Mouse (Mus musculus) macrophage (primary cell): Measurements from ENCODE around the gene Atp2c2. TPM values are rescaled to one million over a fixed set of nuclear protein-coding genes. Genes with fewer than 3 reads are reported as not detected.

Experiments
- H3K27ac ChIP-seq: fragments of 350-480 bp; formaldehyde crosslinking; 2 replicates; pipeline ENCODE4 v1.9.0; 2021
- H3K36me3 ChIP-seq: fragments of 350-480 bp; formaldehyde crosslinking; 2 replicates; pipeline ENCODE4 v1.9.0; 2021; ENCODE audit errors: inconsistent target
- H3K4me3 ChIP-seq: fragments of 350-480 bp; formaldehyde crosslinking; 2 replicates; pipeline ENCODE4 v1.9.0; 2021; ENCODE audit errors: inconsistent target
- H3K79me2 ChIP-seq: fragments of 350-480 bp; formaldehyde crosslinking; 2 replicates; pipeline ENCODE4 v1.9.0; 2021; ENCODE audit errors: inconsistent target
- WGBS: methylation state at CpG from one replicate; pipeline ENCODE4 v1.1.7; 2026; ENCODE audit warnings: inconsistent platforms; ENCODE audit not compliant: missing documents; 5-methylcytosine and 5-hydroxymethylcytosine counted together
- polyA plus RNA-seq: library from polyadenylated mRNA; stranded (reverse); fragments of 250-400 nt; gene quantifications from 3 replicates; pipeline ENCODE4 v1.2.4, GENCODE M21; 2018; ENCODE audit warnings: inconsistent platforms

Atp2c2 gene
- polyA plus RNA-seq, 1 experiment from 2014 or later: not detected

DNA sequence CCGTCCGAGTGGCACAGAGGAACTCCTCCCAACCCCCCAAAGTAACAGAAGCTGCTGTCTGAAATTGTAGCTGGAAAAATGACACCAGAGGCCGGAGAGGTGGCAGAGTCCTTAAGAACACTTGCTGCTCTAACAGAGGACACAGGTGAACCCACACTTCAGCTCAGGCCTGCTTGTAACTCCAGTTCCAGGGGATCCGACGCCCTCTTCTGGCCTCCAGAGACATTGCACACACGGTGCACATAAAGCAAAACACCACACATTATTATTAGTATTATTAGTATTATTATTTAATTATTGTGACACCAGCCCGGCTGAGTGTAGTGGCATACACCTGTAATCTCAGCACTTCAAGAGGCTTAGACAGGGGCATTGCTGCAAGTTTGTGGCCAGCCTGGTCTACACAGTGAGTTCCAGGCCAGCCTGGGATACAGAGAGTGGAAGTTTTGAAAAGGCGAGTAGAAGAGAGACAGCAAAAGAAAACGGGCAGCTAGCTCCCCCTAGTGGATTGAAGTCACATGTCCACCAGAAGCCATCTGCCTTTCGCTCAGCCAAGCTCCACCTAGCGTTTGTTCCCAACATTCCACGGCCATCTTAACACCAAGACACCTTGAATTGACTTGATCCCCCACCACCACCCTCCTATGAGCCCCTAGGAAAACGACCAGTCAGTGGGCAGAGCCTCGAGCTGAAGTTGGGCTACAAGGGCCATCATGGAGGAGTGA, 79.4 kb downstream of the Atp2c2 start:
- Histone ChIP-seq H3K4me3 (no peak overlapping the region), H3K79me2 (peaks cover 12% of the 10 kb centered on the region; the same call in 1 of the 2 replicates), H3K36me3 (no peaks in the 10 kb centered on the region), H3K27ac (no peak overlapping the region)
- 27% methylated on average over 13 of the region's 14 CpGs for WGBS

DNA sequence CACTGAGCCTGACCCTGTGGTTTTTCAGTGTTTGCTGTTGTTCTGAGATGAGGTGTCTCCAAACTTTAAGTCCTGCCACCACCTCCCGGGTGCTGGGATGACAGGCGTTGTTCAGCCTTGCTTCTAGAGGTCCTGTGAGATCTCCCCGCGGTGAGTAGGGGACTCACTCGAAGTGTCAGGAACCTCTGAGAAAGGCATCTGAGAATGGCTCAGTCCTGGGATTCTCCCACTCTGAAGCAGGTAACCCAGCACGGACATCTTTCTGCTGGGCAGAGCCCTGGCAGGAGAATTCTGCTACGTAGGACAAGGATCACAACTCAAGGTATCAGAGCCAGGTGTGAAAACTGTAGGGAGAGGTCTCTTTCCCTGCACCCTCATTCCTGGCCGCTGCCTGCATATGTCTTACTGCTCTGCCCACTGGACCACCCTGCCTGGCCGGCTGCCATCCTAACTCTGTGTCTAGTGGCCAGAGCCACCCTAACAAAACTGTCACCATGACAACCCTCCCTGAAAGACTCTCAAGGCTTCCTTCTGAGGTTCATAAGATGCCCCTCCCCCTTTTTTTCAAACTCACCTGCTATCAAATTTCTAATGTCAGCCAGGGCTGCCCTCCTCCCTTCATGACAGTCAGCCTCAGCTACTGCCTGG, 80.7 kb downstream of the Atp2c2 start:
- WGBS: 81% methylated on average over 9 of the region's 9 CpGs
- H3K36me3 ChIP-seq: no peaks in the 10 kb centered on the region
- no peak overlapping the region for H3K4me3 ChIP-seq
- H3K79me2 ChIP-seq: peaks cover 12% of the 10 kb centered on the region; the same call in 1 of the 2 replicates
- no peak overlapping the region for H3K27ac ChIP-seq

DNA sequence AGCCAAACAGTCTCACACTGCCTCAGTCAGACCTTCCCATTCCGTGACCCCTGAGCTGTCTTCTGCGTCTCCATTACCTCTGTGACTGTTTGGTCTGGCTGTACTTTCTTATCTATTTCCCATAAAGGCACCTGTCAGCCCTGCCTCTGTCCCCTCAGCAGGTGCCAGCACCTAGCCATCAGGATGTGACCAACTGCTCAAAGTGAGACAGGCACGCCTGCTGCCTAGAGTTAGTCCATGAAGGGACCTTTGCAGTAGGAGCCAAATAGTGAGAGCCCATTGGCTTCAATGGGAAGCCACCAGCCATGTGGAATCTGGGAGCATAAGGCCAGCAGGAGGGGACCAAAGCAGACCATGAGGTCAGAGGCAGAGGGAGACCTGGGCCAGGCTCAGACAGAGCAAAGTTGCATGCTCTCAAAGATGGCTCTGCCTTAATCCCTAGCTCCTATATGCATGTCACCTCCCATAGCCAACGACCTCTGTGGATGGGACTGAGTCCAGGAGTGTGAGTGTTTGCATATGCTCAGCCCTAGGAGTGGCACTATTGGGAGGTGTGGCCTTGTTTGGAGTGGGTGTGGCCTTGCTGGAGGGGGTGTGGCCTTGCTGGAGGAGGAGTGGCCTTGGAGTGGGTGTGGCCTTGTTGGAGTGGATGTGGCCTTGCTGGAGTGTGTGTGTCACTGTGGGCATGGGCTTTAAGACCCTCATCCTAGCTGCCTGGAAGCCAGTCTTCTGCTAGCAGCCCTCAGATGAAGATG, 81.5 kb downstream of the Atp2c2 start:
- Histone ChIP-seq H3K79me2 (peaks cover 12% of the 10 kb centered on the region; the same call in 1 of the 2 replicates), H3K36me3 (no peaks in the 10 kb centered on the region), H3K27ac (no peak overlapping the region), H3K4me3 (no peak overlapping the region)
- 83% methylated on average over 4 of the region's 4 CpGs for WGBS

DNA sequence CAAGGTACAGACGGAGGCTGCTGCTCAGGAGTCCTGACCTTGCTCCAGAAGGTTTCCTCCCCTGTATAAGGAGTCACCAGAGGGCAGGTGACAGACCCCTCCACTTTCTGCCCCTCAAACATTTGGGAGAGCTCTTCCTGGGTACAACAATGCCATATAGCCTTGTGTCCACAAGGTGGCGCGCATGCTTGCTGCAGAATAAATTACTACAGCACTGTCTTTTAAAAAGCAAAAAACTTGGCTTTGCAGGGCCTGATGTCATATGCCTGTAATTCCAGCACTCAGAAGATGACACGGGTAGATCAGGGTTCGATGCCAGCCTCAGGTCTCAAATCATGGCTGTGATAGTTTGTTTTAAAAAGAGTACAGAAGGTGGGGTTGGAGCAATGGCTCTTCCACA, 82.9 kb downstream of the Atp2c2 start:
- H3K79me2 ChIP-seq: peaks cover 3% of the 10 kb centered on the region; the same call in 1 of the 2 replicates
- no peak overlapping the region for H3K27ac ChIP-seq
- WGBS: 6% methylated on average over 5 of the region's 5 CpGs
- H3K4me3 ChIP-seq: no peak overlapping the region
- no peaks in the 10 kb centered on the region for H3K36me3 ChIP-seq

DNA sequence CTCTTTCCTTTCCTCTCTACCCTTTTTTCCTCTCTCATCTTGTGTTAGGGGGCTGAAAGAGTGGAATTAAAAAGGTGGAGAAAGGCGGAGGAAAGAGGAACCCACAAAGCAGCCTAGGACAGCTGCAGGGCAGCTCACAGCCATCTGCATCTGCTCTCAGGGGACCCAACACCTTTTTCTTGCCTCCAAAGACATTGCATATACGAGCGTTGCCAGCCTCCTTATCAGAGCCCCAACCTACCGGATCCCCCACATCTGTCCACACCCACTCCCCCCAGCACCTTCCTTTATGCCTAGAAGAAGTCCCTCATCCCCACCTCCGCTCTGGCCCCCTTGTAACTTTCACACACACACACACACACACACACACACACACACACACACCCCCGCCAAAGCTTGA, 83.8 kb downstream of the Atp2c2 start:
- Histone ChIP-seq H3K36me3 (no peaks in the 10 kb centered on the region), H3K27ac (no peak overlapping the region), H3K4me3 (no peak overlapping the region), H3K79me2 (no peaks in the 10 kb centered on the region)
- WGBS: 77% methylated on average over 5 of the region's 6 CpGs

DNA sequence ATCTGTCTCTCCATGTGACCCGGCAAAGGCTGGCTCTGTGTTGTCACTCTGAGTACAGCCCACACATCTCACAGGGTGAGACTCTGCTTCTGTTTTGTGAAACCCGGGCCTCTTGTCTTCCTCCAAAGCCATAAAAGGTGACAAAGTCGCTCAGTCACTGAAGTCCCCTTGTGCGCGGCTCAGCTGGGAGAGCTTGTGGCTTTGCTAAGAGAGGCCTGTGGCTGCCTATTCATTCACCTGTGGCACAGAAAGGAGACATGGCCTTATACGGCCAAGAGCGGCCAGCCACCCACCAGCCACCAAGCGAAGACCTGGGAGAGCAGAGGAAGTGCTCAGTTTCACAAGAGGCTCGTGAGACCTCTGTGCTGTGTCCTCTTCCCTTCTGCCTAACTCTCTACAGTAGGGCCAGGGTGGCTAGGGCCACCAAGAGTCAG, 84.3 kb downstream of the Atp2c2 start:
- Histone ChIP-seq H3K4me3 (no peak overlapping the region), H3K79me2 (no peaks in the 10 kb centered on the region), H3K27ac (0 out of 2 replicates have a peak overlapping the region, but pooled peaks have one; percentile 1), H3K36me3 (no peaks in the 10 kb centered on the region)
- WGBS: 9% methylated on average over 9 of the region's 9 CpGs

DNA sequence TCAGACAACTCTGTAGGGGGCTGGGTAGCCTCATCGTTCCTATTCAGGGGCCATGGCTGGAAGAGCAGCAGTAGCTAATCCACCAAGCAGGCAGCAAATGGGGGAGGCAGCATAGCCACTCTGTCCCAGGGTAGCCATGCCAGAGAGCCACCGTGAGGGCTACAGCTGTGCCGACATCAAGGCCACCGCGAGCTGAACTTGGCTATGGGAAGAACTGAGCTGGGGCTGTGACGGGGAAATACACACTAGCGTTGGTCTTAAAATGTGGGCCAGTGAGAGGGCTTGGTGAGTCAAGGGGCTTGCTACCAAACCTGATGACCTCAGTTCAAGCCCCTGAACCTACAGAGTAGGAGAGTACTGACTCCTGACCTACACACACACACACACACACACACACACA, 84.9 kb downstream of the Atp2c2 start:
- no peaks in the 10 kb centered on the region for H3K36me3 ChIP-seq

DNA sequence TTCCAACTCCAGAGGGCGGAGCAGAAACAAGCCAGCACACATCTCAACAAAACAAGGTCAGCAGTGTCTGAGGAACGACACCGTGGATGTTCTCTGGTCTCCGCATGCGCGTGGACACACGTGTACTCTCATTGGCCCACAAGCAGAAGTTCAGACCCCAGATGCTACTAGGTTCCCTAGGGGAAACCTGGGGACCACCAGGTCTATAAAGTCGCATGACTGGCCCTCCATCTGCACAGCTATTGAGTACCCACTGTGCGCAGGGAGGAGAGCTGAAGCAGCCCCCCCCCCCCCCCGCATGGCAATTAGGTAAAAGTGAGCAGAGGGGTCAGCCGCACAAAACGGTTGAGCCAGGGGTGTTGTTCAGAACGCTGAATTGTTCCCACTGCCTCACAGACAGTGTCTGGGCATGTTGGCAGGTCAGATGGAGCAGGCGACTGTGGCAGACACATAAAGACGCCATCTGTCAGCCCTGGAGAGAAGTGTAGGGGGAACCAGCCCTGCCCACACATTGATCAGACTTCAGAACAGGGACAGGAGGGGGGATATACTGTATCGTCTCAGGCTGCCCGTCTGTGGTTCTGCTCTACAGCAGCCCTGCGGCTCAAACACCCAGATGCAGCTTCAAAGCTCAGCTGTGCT, 86.1 kb downstream of the Atp2c2 start:
- H3K79me2 ChIP-seq: no peaks in the 10 kb centered on the region
- no peak overlapping the region for H3K27ac ChIP-seq
- H3K4me3 ChIP-seq: no peak overlapping the region
- WGBS: 84% methylated on average over 17 of the region's 18 CpGs
- no peaks in the 10 kb centered on the region for H3K36me3 ChIP-seq

More for the DNA sequence above, 84.9 kb downstream of the Atp2c2 start:
- no peaks in the 10 kb centered on the region for H3K79me2 ChIP-seq
- WGBS: 88% methylated on average over 6 of the region's 7 CpGs
- H3K4me3 ChIP-seq: no peak overlapping the region
- no peak overlapping the region for H3K27ac ChIP-seq

DNA sequence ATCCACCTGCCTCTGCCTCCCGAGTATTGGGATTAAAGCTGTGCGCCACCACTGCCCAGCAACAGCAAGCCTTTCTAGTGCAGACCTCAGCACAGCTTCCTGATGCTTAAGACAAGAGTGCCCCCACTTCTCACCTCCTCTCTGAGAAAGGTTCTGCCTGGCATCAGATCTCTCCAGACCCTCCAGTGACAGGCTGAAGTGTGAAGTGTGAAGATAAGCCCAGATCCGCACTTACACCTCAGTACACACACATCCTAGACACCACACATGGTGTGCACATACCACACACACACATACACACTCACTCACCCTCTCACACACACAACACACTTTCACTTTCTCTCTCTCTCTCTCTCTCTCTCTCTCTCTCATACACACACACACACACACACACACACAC, 87.1 kb downstream of the Atp2c2 start:
- Histone ChIP-seq H3K4me3 (no peak overlapping the region), H3K36me3 (no peaks in the 10 kb centered on the region), H3K27ac (no peak overlapping the region), H3K79me2 (no peaks in the 10 kb centered on the region)
- WGBS: 95% methylated on average over 3 of the region's 3 CpGs

DNA sequence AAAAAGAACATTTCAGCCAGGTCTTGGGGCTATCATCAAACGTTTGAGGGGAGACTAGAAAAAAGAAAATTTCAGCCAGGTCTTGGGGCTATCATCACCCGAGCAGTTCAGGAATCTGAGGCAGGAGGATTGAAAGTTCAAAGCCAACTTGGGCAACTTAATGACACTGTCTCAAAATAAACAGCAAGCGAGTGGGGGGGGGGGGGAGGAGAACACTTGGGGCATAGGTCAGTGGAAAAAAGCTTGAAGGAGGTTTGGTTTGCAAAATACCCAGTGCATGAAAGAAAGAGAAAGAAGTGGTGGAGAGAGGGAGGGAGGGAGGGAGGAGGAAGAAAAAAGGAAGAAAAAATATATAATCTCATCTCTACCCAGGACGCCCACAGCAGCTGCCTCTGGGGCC, 87.5 kb downstream of the Atp2c2 start:
- Histone ChIP-seq H3K27ac (no peak overlapping the region), H3K4me3 (no peak overlapping the region), H3K79me2 (no peaks in the 10 kb centered on the region), H3K36me3 (no peaks in the 10 kb centered on the region)
- 67% methylated on average over 4 of the region's 4 CpGs for WGBS

DNA sequence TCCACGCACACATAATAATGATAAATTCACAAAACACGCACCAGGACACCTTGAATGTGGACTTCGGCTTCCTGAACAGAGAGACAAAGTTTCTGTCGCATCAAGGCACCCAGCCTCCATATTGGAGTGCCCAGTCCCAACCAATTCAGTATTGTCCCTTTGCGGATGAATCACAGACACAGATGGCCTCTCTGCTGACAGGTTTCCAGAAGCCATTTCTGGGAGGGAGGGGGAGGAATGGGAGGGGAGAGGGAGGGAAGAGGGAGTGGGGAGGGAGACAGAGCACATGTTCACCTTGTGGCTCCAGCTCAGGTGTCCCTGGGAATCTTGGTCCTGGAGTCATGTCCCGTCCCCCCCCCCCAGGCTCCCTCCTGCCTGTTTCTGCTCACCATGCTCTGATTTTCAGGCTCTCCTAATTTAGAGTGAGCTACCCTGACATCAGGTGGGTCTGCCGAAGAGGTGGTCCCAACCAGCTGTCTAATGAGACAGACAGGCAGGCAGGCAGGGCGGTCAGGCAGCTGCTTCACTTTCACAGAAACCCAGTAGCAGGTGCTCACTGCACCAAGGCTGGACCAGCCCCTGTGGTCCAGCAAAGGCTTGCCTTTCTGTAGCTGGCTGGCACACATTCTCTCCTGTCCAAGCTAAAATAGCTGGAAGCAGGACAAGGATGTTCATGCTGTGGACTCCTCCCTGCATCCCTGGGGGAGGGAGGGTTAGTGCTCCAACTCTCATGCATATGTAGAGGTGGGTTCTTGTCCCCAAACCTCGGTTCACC, 89.0 kb downstream of the Atp2c2 start:
- 90% methylated on average over 8 of the region's 9 CpGs for WGBS
- H3K79me2 ChIP-seq: no peaks in the 10 kb centered on the region
- H3K36me3 ChIP-seq: no peaks in the 10 kb centered on the region
- H3K4me3 ChIP-seq: no peak overlapping the region
- no peak overlapping the region for H3K27ac ChIP-seq

DNA sequence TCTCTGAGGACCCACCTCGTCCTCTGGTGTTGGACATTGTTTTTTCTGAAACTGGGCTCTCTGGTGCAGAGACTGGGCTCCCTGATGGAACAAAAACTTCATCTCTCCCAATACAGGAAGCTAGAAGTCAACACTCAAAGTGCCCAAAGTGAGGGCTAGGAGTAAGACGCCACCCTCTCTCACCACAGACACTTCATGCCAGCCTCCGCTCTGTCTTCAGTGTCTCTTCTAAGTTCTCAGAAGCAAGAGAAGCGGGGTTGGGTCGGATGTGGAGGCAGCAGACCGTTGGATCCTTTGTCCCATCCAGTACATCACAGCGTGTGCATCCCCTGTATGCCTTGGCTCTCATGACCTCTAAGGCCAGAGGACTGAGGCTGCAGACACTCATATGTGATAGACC, 89.8 kb downstream of the Atp2c2 start:
- 91% methylated on average over 7 of the region's 7 CpGs for WGBS
- Histone ChIP-seq H3K36me3 (no peaks in the 10 kb centered on the region), H3K27ac (no peak overlapping the region), H3K79me2 (no peaks in the 10 kb centered on the region), H3K4me3 (no peak overlapping the region)

DNA sequence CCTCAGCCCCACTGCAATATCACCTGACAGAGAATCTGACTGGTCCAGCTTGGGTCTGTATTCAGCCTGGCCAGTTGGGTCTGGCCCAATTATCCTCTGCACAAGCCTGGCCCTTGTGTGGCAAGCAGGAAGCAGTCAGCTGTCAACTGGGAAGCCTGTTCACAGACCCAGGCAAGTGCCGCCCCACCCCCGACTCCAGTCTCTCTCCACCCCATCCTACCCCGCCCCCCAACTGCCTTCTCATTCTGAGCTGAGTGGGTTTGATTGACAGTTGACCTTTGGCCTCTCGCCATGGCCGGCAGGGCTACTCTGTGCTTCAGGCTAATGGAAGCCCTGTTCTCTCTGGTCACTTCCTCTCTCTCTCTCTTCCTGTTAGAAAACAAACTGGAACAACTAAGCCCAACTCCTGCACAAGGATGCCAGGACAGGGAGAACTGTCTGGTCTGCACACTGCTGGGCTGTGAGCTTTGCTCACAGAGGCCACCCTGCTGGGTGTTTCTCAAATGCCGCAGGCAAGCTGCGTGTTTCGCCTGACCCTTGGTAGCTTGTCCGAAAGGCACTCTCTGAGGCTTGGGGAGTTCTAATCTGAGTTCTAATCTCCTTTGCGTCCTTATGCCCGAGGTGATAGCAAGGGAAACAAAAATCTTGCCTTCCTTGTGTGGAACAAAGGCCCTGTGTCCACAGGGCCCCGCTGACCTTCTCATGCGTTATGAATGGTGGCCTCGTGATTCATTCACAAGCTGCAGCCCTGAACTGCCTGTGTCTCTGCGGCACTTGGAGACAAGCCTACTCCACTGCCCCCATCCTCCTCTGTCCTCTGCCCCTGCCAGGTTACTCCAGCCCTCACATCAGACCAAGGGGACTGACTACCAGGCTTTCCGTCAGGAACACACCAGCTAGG, 92.2 kb downstream of the Atp2c2 start:
- H3K79me2 ChIP-seq: no peaks in the 10 kb centered on the region
- WGBS: 73% methylated on average over 16 of the region's 16 CpGs
- H3K27ac ChIP-seq: 0 out of 2 replicates have a peak overlapping the region, but pooled peaks have one; percentile 12

More for the DNA sequence above, 92.2 kb downstream of the Atp2c2 start:
- Histone ChIP-seq H3K36me3 (no peaks in the 10 kb centered on the region), H3K4me3 (no peak overlapping the region)
